Mouse (Mus musculus) forebrain, postnatal 0 days (tissue): ENCODE results near the gene Ccne1. TPM values are rescaled to one million over a fixed set of nuclear protein-coding genes. Genes with fewer than 3 reads are reported as not detected.

Experiments
- ATAC-seq: fragments of 200-750 bp; cut with Nextera tagmentation; 2 replicates; pipeline ENCODE4 v1.8.0; 2017; ENCODE audit warnings: mild to moderate bottlenecking, moderate library complexity
- DNase-seq: peaks from one replicate; pipeline ENCODE4 v3.0.0-alpha.2; 2015
- H3K27ac ChIP-seq: fragments of 300-500 bp; sonication (generic); 2 replicates; pipeline ENCODE4 v1.5.1; 2014; ENCODE audit warnings: low read depth, mild to moderate bottlenecking, antibody characterized with exemption, low read length, moderate library complexity, mixed read lengths
- H3K27me3 ChIP-seq: fragments of 300-500 bp; sonication (generic); 2 replicates; pipeline ENCODE4 v1.6.1; 2014; ENCODE audit warnings: mild to moderate bottlenecking, low read length, mixed read lengths; ENCODE audit not compliant: insufficient read depth
- H3K36me3 ChIP-seq: fragments of 300-500 bp; sonication (generic); 2 replicates; pipeline ENCODE4 v1.6.1; 2014; ENCODE audit warnings: mild to moderate bottlenecking, moderate library complexity; ENCODE audit not compliant: insufficient read depth
- H3K4me1 ChIP-seq: fragments of 300-500 bp; sonication (generic); 2 replicates; pipeline ENCODE4 v1.6.1; 2014; ENCODE audit warnings: antibody characterized with exemption; ENCODE audit not compliant: insufficient read depth
- H3K4me2 ChIP-seq: fragments of 300-500 bp; sonication (generic); 2 replicates; pipeline ENCODE4 v1.6.1; 2014; ENCODE audit warnings: low read depth, mild to moderate bottlenecking, moderate library complexity
- H3K4me3 ChIP-seq: fragments of 300-500 bp; sonication (generic); 2 replicates; pipeline ENCODE4 v1.5.1; 2014; ENCODE audit warnings: low read depth, low read length, mixed read lengths
- H3K9ac ChIP-seq: fragments of 300-500 bp; sonication (generic); 2 replicates; pipeline ENCODE4 v1.6.1; 2014; ENCODE audit warnings: mild to moderate bottlenecking
- H3K9me3 ChIP-seq: fragments of 300-500 bp; sonication (generic); 2 replicates; pipeline ENCODE4 v1.6.1; 2016; ENCODE audit warnings: low read length
- CTCF ChIP-seq: sonication (generic); IDR thresholded peaks from 2 replicates; pipeline ENCODE4 v1.5.1; 2016; ENCODE audit warnings: antibody characterized with exemption, control low read depth, low read depth
- WGBS: fragments of 180-500 bp; shearing (Covaris S2); extraction: QIAGEN DNeasy Blood & Tissue Kit; methylation state at CpG from one replicate; pipeline ENCODE4 v1.1.7; 2014; 5-methylcytosine and 5-hydroxymethylcytosine counted together
- polyA plus RNA-seq: library from polyadenylated mRNA; unstranded; fragments of >200 nt; fragmentation: Nextera tagmentation; extraction: Ambion mirVana; gene quantifications from 2 replicates; pipeline ENCODE4 v1.2.1, GENCODE M21; 2015
- total RNA-seq: library from RNA; depleted of rRNA; stranded (reverse); fragments of >200 nt; gene quantifications from 2 replicates; pipeline ENCODE4 v1.2.3, GENCODE M21; 2014

Gene Ccne1
- total and polyA plus RNA-seq, 2 experiments from 2014 or later: 9.9 to 11.8 TPM

DNA sequence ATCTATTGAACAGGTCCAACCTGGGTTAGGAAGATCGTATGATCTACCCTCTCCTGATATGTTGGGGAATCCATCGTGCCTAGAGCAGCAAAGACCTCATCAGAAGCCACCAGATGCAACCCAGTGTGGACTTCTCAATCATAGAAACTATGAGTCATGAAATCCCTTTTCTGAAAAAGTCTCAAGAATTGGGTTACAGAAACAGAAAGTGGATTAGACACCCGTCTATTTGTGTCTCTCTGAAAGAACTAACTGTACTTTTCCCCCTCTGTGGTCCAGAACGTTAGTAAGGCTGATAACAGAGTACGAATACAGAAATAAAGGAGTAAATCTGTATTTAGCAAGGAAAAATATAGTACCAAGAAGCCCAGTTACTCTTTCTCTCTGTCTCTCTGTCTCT, 36.3 kb downstream of the Ccne1 start:
- no peak overlapping the region for H3K9ac ChIP-seq
- H3K9me3 ChIP-seq: no peaks in the 10 kb centered on the region
- peaks cover 9% of the 10 kb centered on the region; the same call in 1 of the 2 replicates for H3K27me3 ChIP-seq
- no peaks in the 10 kb centered on the region for H3K36me3 ChIP-seq
- WGBS: 76% methylated on average over 5 of the region's 5 CpGs
- DNase-seq (no peak), ATAC-seq (no peak)
- H3K4me2 ChIP-seq: no peak overlapping the region
- H3K4me3 ChIP-seq: no peak overlapping the region
- TF ChIP-seq CTCF: no peak
- no peaks in the 10 kb centered on the region for H3K4me1 ChIP-seq
- H3K27ac ChIP-seq: no peak overlapping the region

DNA sequence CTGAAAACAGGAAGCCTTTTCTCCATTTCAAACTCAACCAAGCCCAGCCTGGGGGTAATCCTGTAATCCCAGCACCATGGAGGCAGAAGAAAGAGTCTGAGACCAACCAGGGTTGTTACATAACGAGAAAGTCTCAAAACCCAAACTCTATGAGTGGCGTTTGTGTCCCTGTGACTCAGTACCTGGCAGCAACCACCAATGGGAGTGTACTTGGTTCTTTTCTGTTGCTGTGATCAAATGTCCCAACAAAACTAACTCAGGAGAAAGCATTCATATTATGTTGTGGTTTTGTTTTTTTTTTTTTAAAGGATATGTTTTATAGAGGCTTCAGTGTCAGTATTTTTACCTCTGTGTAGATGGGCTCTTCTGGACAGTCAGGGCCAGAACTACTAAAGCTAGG, 36.7 kb downstream of the Ccne1 start:
- WGBS: 38% methylated on average over 2 of the region's 2 CpGs
- H3K4me3 ChIP-seq: no peak overlapping the region
- H3K4me2 ChIP-seq: no peak overlapping the region

DNA sequence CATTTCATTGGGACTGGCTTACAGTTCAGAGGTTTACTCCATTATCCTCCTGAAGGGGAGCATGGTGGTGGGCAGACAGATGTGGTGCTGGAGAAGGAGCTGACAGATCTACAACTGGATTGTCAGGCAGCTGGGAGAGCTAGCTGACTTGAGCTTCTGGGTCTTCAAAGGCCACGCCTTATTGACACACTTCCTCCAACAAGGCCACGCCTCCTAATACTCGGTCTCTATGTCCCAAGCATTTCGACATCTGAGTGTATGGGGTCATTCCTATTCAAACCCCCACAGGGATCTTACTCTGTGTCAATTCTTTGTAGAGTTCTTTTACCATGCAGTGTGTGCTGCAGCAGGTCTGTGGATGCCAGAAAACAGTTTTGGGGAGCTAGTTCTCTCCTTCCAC, 42.9 kb downstream of the Ccne1 start:
- WGBS: 60% methylated on average over 4 of the region's 4 CpGs

More for the DNA sequence above, 36.7 kb downstream of the Ccne1 start:
- no peak for TF ChIP-seq CTCF
- Histone ChIP-seq H3K9ac (no peak overlapping the region), H3K27ac (no peak overlapping the region), H3K9me3 (no peaks in the 10 kb centered on the region), H3K27me3 (peaks cover 8% of the 10 kb centered on the region; the same call in 1 of the 2 replicates), H3K36me3 (no peaks in the 10 kb centered on the region), H3K4me1 (no peaks in the 10 kb centered on the region)
- ATAC-seq: no peak
- no peak for DNase-seq

DNA sequence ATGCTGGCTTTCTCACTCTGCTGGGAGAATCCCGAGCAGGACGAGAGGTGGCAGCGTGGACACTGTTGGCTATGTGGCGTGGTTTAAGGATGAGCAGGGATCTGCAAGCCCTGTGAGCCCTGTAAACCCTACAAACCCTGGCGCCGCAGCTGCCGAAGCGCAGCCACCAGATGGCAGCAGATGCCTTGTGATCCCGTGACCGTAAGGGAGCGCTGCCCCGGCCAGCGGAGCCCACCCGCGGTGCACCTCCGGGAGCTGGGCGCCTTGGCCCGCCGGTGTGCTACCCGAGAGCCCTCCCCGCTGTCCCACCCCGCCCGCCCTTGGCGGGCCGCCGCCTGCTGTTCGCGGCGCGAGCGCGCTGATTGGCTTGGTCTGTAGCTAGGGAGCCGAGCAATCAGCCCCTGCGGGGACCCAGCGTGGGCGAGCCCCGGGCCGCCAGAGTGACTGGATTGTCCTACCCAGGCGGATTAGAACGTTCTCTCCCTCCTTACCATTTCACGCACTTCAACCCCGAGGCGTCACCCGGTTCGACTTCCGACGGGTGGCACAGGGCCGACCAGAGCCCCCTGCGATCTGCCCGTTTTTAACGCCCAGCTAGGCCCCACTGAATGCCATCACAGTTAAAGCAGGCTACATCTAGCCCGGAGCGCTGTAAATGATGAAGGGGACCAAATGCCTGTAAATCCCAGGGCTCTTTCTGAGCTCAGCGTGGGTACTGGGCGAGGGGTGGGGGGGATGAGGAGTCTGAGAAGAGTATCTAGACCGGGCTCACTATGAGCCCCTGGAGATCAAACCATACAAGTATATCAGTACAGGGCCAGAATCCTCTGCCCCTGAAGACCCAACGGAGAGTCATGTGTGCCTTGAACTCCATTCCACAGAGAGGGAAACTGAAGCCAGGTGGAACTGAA, 46.0 kb downstream of the Ccne1 start:
- H3K27ac ChIP-seq: peak overlapping the region; percentile 60; the same call in 1 of the 2 replicates
- TF ChIP-seq CTCF: peak; percentile 95
- H3K9ac ChIP-seq: peak overlapping the region; percentile 65
- WGBS: 2% methylated on average over 56 of the region's 57 CpGs
- ATAC-seq: peak; percentile 91
- H3K4me3 ChIP-seq: peak overlapping the region; percentile 58
- DNase-seq: peak; percentile 93
- no peaks in the 10 kb centered on the region for H3K36me3 ChIP-seq
- H3K4me2 ChIP-seq: peak overlapping the region; percentile 83
- H3K9me3 ChIP-seq: no peaks in the 10 kb centered on the region
- H3K27me3 ChIP-seq: no peaks in the 10 kb centered on the region; the same call in 1 of the 2 replicates
- H3K4me1 ChIP-seq: no peaks in the 10 kb centered on the region

More for the DNA sequence above, 42.9 kb downstream of the Ccne1 start:
- TF ChIP-seq CTCF: no peak
- H3K27ac ChIP-seq: no peak overlapping the region
- no peak for DNase-seq
- H3K9me3 ChIP-seq: no peaks in the 10 kb centered on the region
- no peak for ATAC-seq
- no peaks in the 10 kb centered on the region for H3K4me1 ChIP-seq
- no peaks in the 10 kb centered on the region for H3K36me3 ChIP-seq
- no peak overlapping the region for H3K4me3 ChIP-seq
- H3K27me3 ChIP-seq: no peaks in the 10 kb centered on the region
- H3K4me2 ChIP-seq: no peak overlapping the region
- H3K9ac ChIP-seq: no peak overlapping the region

DNA sequence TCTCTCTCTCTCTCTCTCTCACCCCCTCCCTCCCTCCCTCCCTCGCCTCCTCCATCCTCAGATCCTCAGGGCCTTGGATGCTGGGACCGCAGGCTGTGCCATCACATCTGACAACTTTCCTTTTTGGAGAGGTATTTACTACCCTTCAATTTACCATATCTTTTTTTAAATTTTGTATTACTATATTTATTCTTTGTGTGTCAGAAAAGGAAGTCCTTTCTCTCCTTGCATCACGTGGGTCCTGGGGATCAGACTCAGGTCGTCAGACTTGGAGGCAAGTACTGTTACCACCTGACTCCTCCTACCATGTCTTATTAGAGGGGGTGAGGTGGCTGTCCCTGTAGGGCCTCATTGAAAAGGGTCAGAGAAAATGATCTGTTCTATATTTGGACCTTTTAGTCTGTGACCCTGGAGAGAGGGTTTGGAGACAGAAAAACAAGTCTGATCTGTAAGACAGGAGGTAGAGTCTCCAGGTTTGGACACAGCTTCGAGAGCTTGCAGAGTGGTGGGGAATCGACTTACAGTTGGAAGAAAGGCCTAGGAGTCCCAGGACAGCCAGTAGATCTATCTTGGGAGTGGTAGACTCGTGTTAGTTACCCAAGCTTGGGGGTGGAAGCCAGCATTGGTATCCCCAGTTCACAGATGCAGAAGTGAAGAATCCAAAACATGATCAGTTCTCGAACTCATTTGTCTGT, 47.6 kb downstream of the Ccne1 start:
- DNase-seq (no peak), ATAC-seq (no peak)
- H3K9ac ChIP-seq: no peak overlapping the region
- H3K36me3 ChIP-seq: no peaks in the 10 kb centered on the region
- 78% methylated on average over 8 of the region's 8 CpGs for WGBS
- H3K9me3 ChIP-seq: no peaks in the 10 kb centered on the region
- H3K4me1 ChIP-seq: no peaks in the 10 kb centered on the region
- no peak overlapping the region for H3K4me2 ChIP-seq
- no peak for TF ChIP-seq CTCF
- no peak overlapping the region for H3K27ac ChIP-seq
- H3K27me3 ChIP-seq: no peaks in the 10 kb centered on the region; the same call in 1 of the 2 replicates
- H3K4me3 ChIP-seq: no peak overlapping the region

DNA sequence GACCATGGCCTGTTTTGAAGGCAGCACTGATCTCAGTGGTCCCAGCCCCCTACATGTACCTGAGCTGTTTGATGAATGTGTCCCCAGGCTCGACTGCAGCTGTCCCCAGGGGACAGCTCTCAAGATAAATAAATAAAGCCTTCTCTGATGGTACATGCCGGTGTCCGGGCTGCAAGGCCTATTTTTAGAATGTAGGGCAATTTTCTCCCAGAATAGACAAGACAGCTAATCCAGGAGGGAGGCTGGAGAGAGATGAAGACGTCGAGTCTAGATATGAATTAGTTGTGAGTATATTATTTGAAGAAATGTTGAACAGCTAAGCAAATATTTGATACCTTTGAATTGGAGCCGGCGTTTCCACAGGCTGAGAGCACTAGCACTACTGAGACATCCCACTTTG, 48.2 kb downstream of the Ccne1 start:
- H3K4me1 ChIP-seq: no peaks in the 10 kb centered on the region
- 63% methylated on average over 7 of the region's 7 CpGs for WGBS
- no peak for TF ChIP-seq CTCF
- H3K9ac ChIP-seq: no peak overlapping the region
- no peak overlapping the region for H3K4me3 ChIP-seq
- H3K9me3 ChIP-seq: no peaks in the 10 kb centered on the region
- no peak overlapping the region for H3K4me2 ChIP-seq
- no peaks in the 10 kb centered on the region; the same call in 1 of the 2 replicates for H3K27me3 ChIP-seq
- ATAC-seq: no peak
- H3K27ac ChIP-seq: no peak overlapping the region
- no peaks in the 10 kb centered on the region for H3K36me3 ChIP-seq
- no peak for DNase-seq

DNA sequence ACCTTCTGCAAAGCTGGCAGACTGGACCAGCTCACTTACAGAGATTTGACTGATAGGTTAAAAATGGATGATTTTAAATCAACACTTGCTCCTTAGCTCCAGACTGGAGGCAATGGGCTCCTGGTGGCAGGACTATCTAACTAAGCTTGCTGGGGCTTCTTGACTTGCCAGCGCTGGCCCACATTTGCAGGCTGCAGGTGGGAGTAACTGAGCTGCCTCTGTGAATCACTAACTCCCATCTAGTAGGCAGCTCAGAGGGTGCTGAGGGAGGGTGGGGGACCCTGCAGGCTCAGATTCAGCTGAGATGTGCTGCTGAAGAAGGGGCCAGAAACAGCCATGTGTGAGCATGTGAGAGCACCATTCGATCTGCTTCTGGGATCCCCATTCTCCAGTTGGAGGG, 51.3 kb downstream of the Ccne1 start:
- Histone ChIP-seq H3K4me1 (no peaks in the 10 kb centered on the region), H3K27me3 (no peaks in the 10 kb centered on the region; the same call in 1 of the 2 replicates), H3K9ac (no peak overlapping the region), H3K27ac (no peak overlapping the region), H3K4me3 (no peak overlapping the region), H3K36me3 (no peaks in the 10 kb centered on the region), H3K4me2 (no peak overlapping the region), H3K9me3 (no peaks in the 10 kb centered on the region)
- ATAC-seq: no peak
- DNase-seq: no peak
- TF ChIP-seq CTCF: no peak
- 90% methylated on average over 2 of the region's 2 CpGs for WGBS
